Mouse (Mus musculus) adrenal gland, postnatal 14 days (tissue): ENCODE results near the gene Fstl3. TPM values are rescaled to one million over a fixed set of nuclear protein-coding genes. Genes with fewer than 3 reads are reported as not detected.
A peak's percentile ranks its signal among the peaks of the same experiment; 100 is the strongest.

ENCODE experiments used
- DNase-seq: peaks from one replicate; pipeline ENCODE4 v3.0.0; 2021; ENCODE audit warnings: mixed read lengths
- total RNA-seq: library from RNA; stranded (reverse); gene quantifications from 2 replicates; pipeline ENCODE4 v1.2.3, GENCODE M21; 2021

Gene Fstl3
- total RNA-seq, 1 experiment from 2014 or later: 6.4 TPM

GRCm38 (mm10) chr10:79788386-79789158, 11.5 kb downstream of the Fstl3 start:
- DNase-seq: peak; percentile 83

DNA sequence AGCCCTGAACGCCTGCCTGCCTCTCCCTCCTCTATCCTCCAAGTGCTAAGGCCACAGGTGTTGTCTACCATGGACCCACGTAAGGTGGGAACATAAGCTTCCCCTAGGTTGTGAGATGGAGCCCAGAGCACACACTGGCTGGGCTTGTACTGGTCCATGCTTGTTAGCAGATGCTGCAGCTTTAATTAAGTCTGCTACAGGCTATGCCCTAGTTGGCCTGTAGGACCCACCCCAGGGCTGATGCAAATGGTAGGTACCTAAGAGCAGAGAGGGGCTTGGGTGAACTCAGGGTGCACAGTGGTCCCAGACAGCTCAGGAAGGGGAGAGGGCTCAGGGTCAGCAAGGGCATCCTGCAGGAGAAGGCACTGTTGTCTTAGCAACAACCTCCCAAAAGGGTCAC, 12.5 kb downstream of the Fstl3 start:
- no peak for DNase-seq

DNA sequence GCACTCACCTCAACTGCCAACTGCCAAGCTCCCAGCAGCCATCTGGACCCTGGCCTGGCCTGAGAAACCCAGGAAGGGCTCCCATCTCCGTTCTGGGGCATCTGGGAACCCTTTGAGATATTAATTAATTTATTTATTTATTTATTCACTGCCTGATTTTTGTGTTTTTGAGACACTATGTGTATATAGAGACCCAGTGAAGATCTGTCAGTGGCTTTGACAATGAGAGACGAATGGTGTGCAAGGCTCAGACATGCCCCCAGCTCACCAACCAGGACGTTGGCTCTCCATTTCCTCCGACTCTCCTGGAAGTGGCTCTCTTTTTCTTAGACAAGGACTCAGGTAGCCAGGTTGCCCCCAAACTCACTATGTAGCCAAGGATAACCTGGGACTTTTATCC, 13.8 kb downstream of the Fstl3 start, which contains the start of gene Prss57:
Prss57 (minus strand) TSS at position 101 of the 400 bp plus-strand sequence.
- DNase-seq: no peak

GRCm38 (mm10) chr10:79792339-79793040, 15.4 kb downstream of the Fstl3 start:
- no peak for DNase-seq

- DNase-seq: peak; percentile 89
Measured at GRCm38 (mm10) chr10:79793051-79793737, 16.1 kb downstream of the Fstl3 start, which contains the start of gene Palm. Palm (plus strand) TSS chr10:79793572.

GRCm38 (mm10) chr10:79793738-79794490, 16.8 kb downstream of the Fstl3 start:
- no peak for DNase-seq

- DNase-seq: peak; percentile 77
Measured at GRCm38 (mm10) chr10:79794491-79794931, 17.4 kb downstream of the Fstl3 start.

DNA sequence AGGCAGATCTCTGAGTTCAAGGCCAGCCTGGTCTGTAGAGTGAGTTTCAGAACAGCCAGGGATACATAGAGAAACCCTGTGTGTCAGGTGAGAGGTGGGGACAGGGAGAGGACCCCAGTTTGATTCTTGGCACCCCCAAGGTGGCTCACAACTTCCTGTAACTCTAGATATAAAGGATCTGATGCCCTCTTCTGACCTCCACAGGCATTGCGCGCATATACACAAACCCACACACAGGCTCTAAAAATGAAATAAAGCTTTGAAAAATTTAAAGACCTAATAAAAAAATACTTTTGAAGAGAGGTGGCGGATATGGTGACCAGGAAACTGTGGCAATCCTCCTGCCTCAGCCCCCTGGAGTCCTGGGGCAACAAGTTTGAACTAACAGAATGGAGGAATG, 18.8 kb downstream of the Fstl3 start:
- DNase-seq: no peak

- DNase-seq: no peak
Measured at GRCm38 (mm10) chr10:79797326-79797725, 20.3 kb downstream of the Fstl3 start.

GRCm38 (mm10) chr10:79798289-79798928, 21.3 kb downstream of the Fstl3 start:
- no peak for DNase-seq

DNA sequence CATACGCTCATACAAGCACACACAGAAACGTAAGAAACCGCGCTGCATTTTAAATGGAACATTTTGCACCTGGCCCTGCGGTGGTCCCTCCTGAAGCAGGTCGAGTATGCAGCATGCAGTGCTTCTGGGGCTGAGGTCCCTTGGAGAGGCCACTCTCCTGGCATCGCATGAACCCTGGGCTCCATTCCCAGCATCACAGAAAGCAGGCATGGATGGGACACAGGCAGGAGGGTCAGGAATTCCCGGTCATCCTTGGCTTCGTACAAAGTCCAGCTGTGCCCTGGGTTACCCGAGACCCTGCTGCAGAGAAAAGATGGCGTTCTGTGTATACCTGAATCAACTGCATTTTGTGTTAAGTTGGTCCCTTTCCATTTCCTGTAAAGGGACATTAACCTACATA, 23.4 kb downstream of the Fstl3 start:
- no peak for DNase-seq

DNA sequence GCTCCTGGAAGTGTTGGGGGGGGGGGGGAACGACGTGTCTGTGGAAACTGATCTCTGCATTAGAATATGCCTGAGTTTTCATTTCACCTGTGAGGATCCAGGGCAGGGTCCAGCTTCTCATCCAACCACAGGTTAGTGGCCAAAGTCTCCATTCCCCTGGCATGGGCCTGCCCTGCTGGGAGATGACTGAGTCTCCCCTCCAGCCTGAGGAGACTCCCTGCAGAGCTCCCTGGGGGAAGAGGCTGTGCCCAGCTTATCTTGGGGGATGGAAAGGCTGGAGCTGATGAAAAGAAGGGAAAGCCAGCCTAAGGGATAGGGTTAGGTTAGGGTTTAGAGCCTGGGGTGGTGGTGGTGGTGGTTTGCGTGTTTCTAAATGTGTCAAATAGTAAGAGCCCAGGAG, 24.8 kb downstream of the Fstl3 start:
- DNase-seq: peak; percentile 56

- DNase-seq: peak; percentile 92
Measured at GRCm38 (mm10) chr10:79802331-79802971, 25.4 kb downstream of the Fstl3 start.

- peak; percentile 63 for DNase-seq
Measured at GRCm38 (mm10) chr10:79803716-79804323, 26.7 kb downstream of the Fstl3 start.

DNA sequence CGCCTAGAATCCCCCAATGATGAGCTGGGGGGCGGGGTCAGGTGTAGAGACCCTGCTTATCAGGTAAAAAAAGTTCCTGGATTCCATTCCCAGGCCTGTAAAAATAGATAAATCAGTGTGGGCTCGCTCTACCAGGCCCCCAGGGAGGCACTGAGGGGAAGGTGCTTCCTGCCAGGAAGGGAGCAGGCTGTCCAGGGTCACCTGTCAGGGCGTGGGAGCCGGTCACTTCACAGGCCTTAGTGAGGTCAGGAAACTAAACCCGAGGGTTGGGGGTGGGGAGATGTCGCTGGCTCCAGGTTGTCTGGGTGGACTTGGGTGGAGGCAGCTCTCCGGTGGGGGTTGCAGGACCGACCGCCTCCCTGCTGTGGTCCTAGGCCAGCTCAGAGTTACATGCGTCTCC, 28.6 kb downstream of the Fstl3 start:
- peak; percentile 69 for DNase-seq

- DNase-seq: no peak
Measured at GRCm38 (mm10) chr10:79806331-79806730, 29.3 kb downstream of the Fstl3 start.

DNA sequence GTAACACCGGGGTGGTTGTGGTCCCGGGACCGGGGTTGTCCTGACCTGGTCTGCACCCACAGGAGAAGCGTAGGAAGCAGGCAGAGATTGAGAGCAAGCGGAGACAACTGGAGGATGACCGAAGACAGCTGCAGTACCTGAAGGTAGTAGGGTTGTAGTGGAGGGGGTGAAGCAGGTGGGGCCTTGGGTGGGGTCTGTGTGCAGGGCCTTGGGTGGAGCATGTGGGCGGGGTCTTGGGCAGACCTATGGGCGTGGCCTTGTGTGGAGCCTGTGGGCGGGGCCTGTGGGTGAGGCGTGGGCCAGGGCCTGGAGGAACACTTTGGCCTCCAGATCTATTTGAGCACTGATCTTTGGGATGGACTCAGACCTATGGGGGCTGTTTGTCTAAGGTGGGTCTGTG, 29.9 kb downstream of the Fstl3 start:
- no peak for DNase-seq

- peak; percentile 61 for DNase-seq
Measured at GRCm38 (mm10) chr10:79807826-79808225, 30.8 kb downstream of the Fstl3 start.

GRCm38 (mm10) chr10:79808728-79809127, 31.7 kb downstream of the Fstl3 start:
- DNase-seq: no peak
